ENCODE assay signal across 9 mouse cellular contexts in the genomic region with DNA sequence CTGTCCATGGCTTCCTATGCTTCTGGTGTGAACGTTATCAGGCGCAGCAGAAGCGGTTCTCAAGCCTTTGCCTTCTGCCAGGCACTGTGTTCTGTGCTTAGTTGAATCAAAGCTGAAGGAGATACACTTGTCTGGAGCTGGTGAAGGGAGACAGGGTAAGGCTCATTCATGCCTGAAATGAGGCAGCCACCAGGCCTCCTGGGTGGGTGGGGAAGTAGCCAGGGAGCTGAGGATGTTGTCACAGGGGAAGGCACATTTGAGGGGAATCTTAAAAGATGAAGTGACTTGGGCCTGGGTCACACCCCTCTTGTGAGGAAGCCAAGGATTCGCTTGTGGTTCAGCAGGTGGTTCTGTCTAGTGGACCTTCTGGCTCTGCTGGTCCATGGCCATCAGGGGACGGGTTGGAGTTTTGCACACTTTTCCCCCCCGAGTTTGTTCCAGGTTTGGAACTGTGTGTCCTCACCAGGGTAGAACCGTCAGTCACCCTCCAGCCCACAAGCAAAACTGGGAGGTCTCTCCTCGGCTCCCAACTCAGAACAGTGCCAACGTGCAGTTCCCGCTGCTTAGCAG. TPM values are rescaled to one million over a fixed set of nuclear protein-coding genes. Genes with fewer than 3 reads are reported as not detected.
DNase-seq lines count a peak whose midpoint lies in the region; ATAC-seq and TF ChIP-seq lines count a peak whose summit lies in the region.
"Had no signal": no experiment of that assay in that cellular context is flagged by ENCODE, and none has a peak within 500 bp of the region (broad histone marks: within the 10 kb centered on the region; RNA-seq: fewer than 3 reads in every experiment).

No protein-coding gene starts in this region.

- H3K27ac ChIP-seq in left cerebral cortex, adult 2 months: no peak overlapping the region
- no peak overlapping the region for H3K27ac ChIP-seq in embryonic facial prominence, embryonic 13.5 days
- no peak overlapping the region for H3K27ac ChIP-seq in intestine, embryonic 15.5 days
- H3K27ac ChIP-seq: macrophage had no signal

- H3K4me3 ChIP-seq in left cerebral cortex, adult 2 months: peak overlapping the region; percentile 78
- peak overlapping the region; percentile 70 for H3K4me3 ChIP-seq in embryonic facial prominence, embryonic 13.5 days
- H3K4me3 ChIP-seq in intestine, embryonic 15.5 days (replicated peaks): peak overlapping the region; percentile 58

- intact Hi-C loops in left cerebral cortex, adult 2 months (cut with DNase I): no loop called here
- intact Hi-C loops in left cerebral cortex, postnatal 4 days (cut with DNase I): no loop called here

- peak overlapping the region; percentile 84 for H3K4me2 ChIP-seq in embryonic facial prominence, embryonic 13.5 days
- peak overlapping the region; percentile 78 for H3K4me2 ChIP-seq in intestine, embryonic 15.5 days (replicated peaks)

- H3K9me3 ChIP-seq in embryonic facial prominence, embryonic 13.5 days: no peaks in the 10 kb centered on the region
- no peaks in the 10 kb centered on the region for H3K9me3 ChIP-seq in intestine, embryonic 15.5 days

- TF ChIP-seq CTCF in left cerebral cortex, adult 2 months (IDR thresholded peaks at IDR 0.05): no peak

- no peak for DNase-seq in left cerebral cortex, adult 2 months (ENCODE audit: extremely low spot score in 1 of 2, low spot score in 2 of 2)
- DNase-seq in left cerebral cortex, postnatal 4 days: no peak
- peak; percentile 23 for DNase-seq in naive thymus-derived CD4-positive, alpha-beta T cell, adult 2 months (ENCODE audit: low read depth)
- no peak for DNase-seq in left cerebral cortex, adult 8-10 months (ENCODE audit: low spot score in 2 of 2)
- no peak for DNase-seq in urinary bladder, postnatal 10 days (ENCODE audit: low spot score)
- DNase-seq in frontal cortex, adult 2 months (ENCODE audit: extremely low spot score in 1 of 2, low spot score in 1 of 2): no peak

- no peak for ATAC-seq in embryonic facial prominence, embryonic 13.5 days (ENCODE audit: insufficient number of reproducible peaks, insufficient read depth, low FRiP score, low TSS enrichment, low read depth)
- no peak for ATAC-seq in intestine, embryonic 15.5 days

- H3K4me1 ChIP-seq in embryonic facial prominence, embryonic 13.5 days: peaks cover 65% of the 10 kb centered on the region
- peaks cover 29% of the 10 kb centered on the region for H3K4me1 ChIP-seq in intestine, embryonic 15.5 days (replicated peaks)

- no peaks in the 10 kb centered on the region for H3K27me3 ChIP-seq in embryonic facial prominence, embryonic 13.5 days
- H3K27me3 ChIP-seq in intestine, embryonic 15.5 days (replicated peaks): no peaks in the 10 kb centered on the region

- 79% methylated on average over 10 of the region's 10 CpGs for WGBS in embryonic facial prominence, embryonic 13.5 days
- WGBS in intestine, embryonic 15.5 days: 62% methylated on average over 10 of the region's 10 CpGs

- no peaks in the 10 kb centered on the region for H3K36me3 ChIP-seq in embryonic facial prominence, embryonic 13.5 days
- no peaks in the 10 kb centered on the region for H3K36me3 ChIP-seq in intestine, embryonic 15.5 days

- H3K9ac ChIP-seq in embryonic facial prominence, embryonic 13.5 days: peak overlapping the region; percentile 44; the same call in 1 of the 2 replicates
- H3K9ac ChIP-seq in intestine, embryonic 15.5 days: peak overlapping the region; percentile 63

RNA-seq across cellular contexts. Expression of gene Cnnm4, which starts 1.9 kb away (rescaled TPM):
- 10 to 100 TPM; 13.2 to 13.8 TPM for total RNA-seq in left cerebral cortex, adult 2 months (2021)
- total RNA-seq in left cerebral cortex, postnatal 4 days (2021): 10 to 100 TPM; 13.6 to 14.3 TPM
- 15.6 and 16.2 TPM in 2 replicates for polyA plus RNA-seq in embryonic facial prominence, embryonic 13.5 days (2015; fragmentation: Nextera tagmentation; extraction: Ambion mirVana)
- 35.7 and 36.9 TPM in 2 replicates for polyA plus RNA-seq in intestine, embryonic 15.5 days (2015; fragmentation: Nextera tagmentation; extraction: Ambion mirVana)
- 10 to 100 TPM; 11.7 to 13.7 (median 12.2) TPM for total RNA-seq in left cerebral cortex, adult 8-10 months (2022)
- polyA plus RNA-seq in frontal cortex, adult 2 months (2012; rRNA removed): 7.9 and 8.6 TPM in 2 replicates

RNA-seq across cellular contexts. Expression of gene Lman2l, which starts 28.2 kb away (rescaled TPM):
- 10 to 100 TPM; 43.5 to 51.0 TPM for total RNA-seq in left cerebral cortex, adult 2 months (2021)
- 10 to 100 TPM; 40.7 to 45.7 TPM for total RNA-seq in left cerebral cortex, postnatal 4 days (2021)
- polyA plus RNA-seq in embryonic facial prominence, embryonic 13.5 days (2015; fragmentation: Nextera tagmentation; extraction: Ambion mirVana): 53.4 TPM in 2 replicates
- 32.7 and 33.3 TPM in 2 replicates for polyA plus RNA-seq in intestine, embryonic 15.5 days (2015; fragmentation: Nextera tagmentation; extraction: Ambion mirVana)
- 10 to 100 TPM; 36.4 to 46.7 (median 39.1) TPM for total RNA-seq in left cerebral cortex, adult 8-10 months (2022)
- 39.1 and 39.6 TPM in 2 replicates for polyA plus RNA-seq in frontal cortex, adult 2 months (2012; rRNA removed)

RNA-seq across cellular contexts. Expression of gene Cnnm3, which starts 38.4 kb away (rescaled TPM):
- total RNA-seq in left cerebral cortex, adult 2 months (2021): 10 to 100 TPM; 29.8 to 34.9 TPM
- total RNA-seq in left cerebral cortex, postnatal 4 days (2021): 10 to 100 TPM; 39.3 to 40.0 TPM
- 3.4 and 3.8 TPM in 2 replicates for polyA plus RNA-seq in embryonic facial prominence, embryonic 13.5 days (2015; fragmentation: Nextera tagmentation; extraction: Ambion mirVana)
- polyA plus RNA-seq in intestine, embryonic 15.5 days (2015; fragmentation: Nextera tagmentation; extraction: Ambion mirVana): 2.9 and 3.4 TPM in 2 replicates
- 10 to 100 TPM; 31.8 to 38.3 (median 33.4) TPM for total RNA-seq in left cerebral cortex, adult 8-10 months (2022)
- 26.6 and 27.1 TPM in 2 replicates for polyA plus RNA-seq in frontal cortex, adult 2 months (2012; rRNA removed)
